Mouse (Mus musculus) cerebellum, adult 11-12 months (tissue): ENCODE measurements around the gene Serpinb9b.
"Not testable (repeated sequence)": the region's sequence is repeated elsewhere in the genome, so short reads cannot be mapped to it uniquely, and the experiment has no call there.

Experiments
- DNase-seq: peaks from one replicate; pipeline ENCODE4 v3.0.0; 2022

The Serpinb9b gene

GRCm38 (mm10) chr13:33027244-33027643, at the start of gene Serpinb9b:
TSS of gene Serpinb9b (plus strand) at chr13:33027416.
- DNase-seq: no peak

GRCm38 (mm10) chr13:32982556-32983042, 44.6 kb upstream of the Serpinb9b start:
- DNase-seq: no peak

GRCm38 (mm10) chr13:32986256-32986655, 41.0 kb upstream of the Serpinb9b start:
- no peak for DNase-seq

GRCm38 (mm10) chr13:32993152-32993893, 33.9 kb upstream of the Serpinb9b start:
- DNase-seq: no peak

GRCm38 (mm10) chr13:32993894-32994242, 33.3 kb upstream of the Serpinb9b start:
- DNase-seq: no peak

GRCm38 (mm10) chr13:32995051-32995450, 32.2 kb upstream of the Serpinb9b start:
- DNase-seq: no peak

- DNase-seq: no peak
These were observed 25.9 kb upstream of the Serpinb9b start for GRCm38 (mm10) chr13:33001341-33001740.

- no peak for DNase-seq
These were observed 24.3 kb upstream of the Serpinb9b start, which contains the start of gene Serpinb9 for GRCm38 (mm10) chr13:33002950-33003349. TSS of gene Serpinb9 (plus strand) at chr13:33003250.

GRCm38 (mm10) chr13:33003523-33004413, 23.4 kb upstream of the Serpinb9b start:
- no peak for DNase-seq

- DNase-seq: peak; percentile 77
These were observed 22.7 kb upstream of the Serpinb9b start for GRCm38 (mm10) chr13:33004414-33005105.

- DNase-seq: peak; percentile 6
These were observed 21.6 kb upstream of the Serpinb9b start for GRCm38 (mm10) chr13:33005501-33006075.

GRCm38 (mm10) chr13:33006555-33006954, 20.7 kb upstream of the Serpinb9b start:
- DNase-seq: no peak

GRCm38 (mm10) chr13:33012395-33012794, 14.8 kb upstream of the Serpinb9b start:
- no peak for DNase-seq

GRCm38 (mm10) chr13:33013271-33013670, 13.9 kb upstream of the Serpinb9b start:
- no peak for DNase-seq

GRCm38 (mm10) chr13:33022371-33022770, 4.8 kb upstream of the Serpinb9b start:
- DNase-seq: no peak

- DNase-seq: peak; percentile 10
These were observed 674 bp upstream of the Serpinb9b start for GRCm38 (mm10) chr13:33026427-33027057.

GRCm38 (mm10) chr13:33028146-33028545, 930 bp downstream of the Serpinb9b start:
- no peak for DNase-seq

GRCm38 (mm10) chr13:33028550-33028949, 1.3 kb downstream of the Serpinb9b start:
- DNase-seq: no peak

GRCm38 (mm10) chr13:33029478-33029877, 2.3 kb downstream of the Serpinb9b start:
- not testable (repeated sequence) for DNase-seq

- no peak for DNase-seq
These were observed 3.1 kb downstream of the Serpinb9b start for GRCm38 (mm10) chr13:33030281-33030680.

GRCm38 (mm10) chr13:33035506-33035905, 8.3 kb downstream of the Serpinb9b start:
- no peak for DNase-seq

GRCm38 (mm10) chr13:33043542-33043941, 16.3 kb downstream of the Serpinb9b start:
- no peak for DNase-seq
